Mouse (Mus musculus): Measurements from ENCODE around the gene Atp6v0a4. TPM values are rescaled to one million over a fixed set of nuclear protein-coding genes. Genes with fewer than 3 reads are reported as not detected.

Gene Atp6v0a4
- polyA plus RNA-seq, 1 experiment from 2014 or later = 0.38 TPM

GRCm38 (mm10) chr6:38007459-38007858, 116.9 kb downstream of the Atp6v0a4 start:
- no peaks in the 10 kb centered on the region for H3K9me3 ChIP-seq (ENCODE audit: control insufficient read depth, low read length)
- no peak overlapping the region for H3K4me3 ChIP-seq (ENCODE audit: control insufficient read depth in 1 of 2, insufficient read depth in 1 of 2, low read depth in 1 of 2, low read length in 2 of 2)
- no peaks in the 10 kb centered on the region for H3K27me3 ChIP-seq (ENCODE audit: control insufficient read depth, insufficient read depth, low read length)
- H3K4me1 ChIP-seq (ENCODE audit: control insufficient read depth in 2 of 2, insufficient read depth in 2 of 2, low read length in 2 of 2) = no peaks in the 10 kb centered on the region
- peak; percentile 47; the same call in 1 of the 2 replicates for ATAC-seq (ENCODE audit: insufficient number of reproducible peaks, insufficient read depth, low FRiP score, low read depth)
- WGBS = 9% methylated on average over 6 of the region's 6 CpGs
- H3K36me3 ChIP-seq (ENCODE audit: control insufficient read depth, insufficient read depth, low read length) = no peaks in the 10 kb centered on the region
- no peak overlapping the region for H3K4me2 ChIP-seq (ENCODE audit: low read length)
- no peak overlapping the region for H3K9ac ChIP-seq (ENCODE audit: low read length)
- no peak overlapping the region for H3K27ac ChIP-seq (replicated peaks in 1 of 2; ENCODE audit: control insufficient read depth in 1 of 2, insufficient read depth in 1 of 2, low read depth in 2 of 2, low read length in 2 of 2)

Other genes starting within 250 kb of the Atp6v0a4 start
- 0.13 and 0.16 TPM in 2 replicates for gene Svopl, start 77.6 kb downstream of the Atp6v0a4 start, polyA plus RNA-seq (2014; fragmentation: Nextera tagmentation; extraction: Ambion mirVana)
- not detected in 2 replicates for gene Tmem213, start 15.3 kb downstream of the Atp6v0a4 start, polyA plus RNA-seq (2014; fragmentation: Nextera tagmentation; extraction: Ambion mirVana)
- 1.9 and 2.3 TPM in 2 replicates for gene D630045J12Rik, start 129.4 kb upstream of the Atp6v0a4 start, polyA plus RNA-seq (2014; fragmentation: Nextera tagmentation; extraction: Ambion mirVana)
- 8.7 and 9.3 TPM in 2 replicates for gene Zc3hav1l, start 174.7 kb upstream of the Atp6v0a4 start, polyA plus RNA-seq (2014; fragmentation: Nextera tagmentation; extraction: Ambion mirVana)
- 7.2 and 9.1 TPM in 2 replicates for gene Zc3hav1, start 230.0 kb upstream of the Atp6v0a4 start, polyA plus RNA-seq (2014; fragmentation: Nextera tagmentation; extraction: Ambion mirVana)